Mouse (Mus musculus) CH12.LX (cell line): ENCODE data around the gene Rpa2.

ENCODE experiments used
- CHD2 ChIP-seq: IDR thresholded peaks from 2 replicates; pipeline ENCODE4 v1.6.1; 2011; ENCODE audit warnings: low read length, improper control_type of control experiment
- CTCF ChIP-seq, 2 experiments: IDR thresholded peaks in 1 of 2; conservative IDR thresholded peaks in 1 of 2; 2 replicates each; pipeline ENCODE4 v1.5.1; 2011 to 2012; ENCODE audit warnings: low read depth in 2 of 2, low read length in 2 of 2, improper control_type of control experiment in 1 of 2, inconsistent platforms in 1 of 2, mild to moderate bottlenecking in 1 of 2, moderate library complexity in 1 of 2
- E2F4 ChIP-seq: IDR thresholded peaks from 2 replicates; pipeline ENCODE4 v1.6.1; 2011; ENCODE audit warnings: low read depth, low read length, improper control_type of control experiment; ENCODE audit not compliant: insufficient replicate concordance
- ETS1 ChIP-seq: conservative IDR thresholded peaks from 2 replicates; pipeline ENCODE4 v1.6.1; 2012; ENCODE audit warnings: low read depth, mild to moderate bottlenecking, inconsistent platforms, low read length, improper control_type of control experiment, moderate library complexity
- IRF4 ChIP-seq: IDR thresholded peaks from 2 replicates; pipeline ENCODE4 v1.6.1; 2014; ENCODE audit warnings: low read depth, mild to moderate bottlenecking, inconsistent platforms, low read length, improper control_type of control experiment
- MXI1 ChIP-seq: IDR thresholded peaks from 2 replicates; pipeline ENCODE4 v1.6.1; 2011; ENCODE audit warnings: mild to moderate bottlenecking, low read depth, low read length, improper control_type of control experiment
- POLR2A ChIP-seq: IDR thresholded peaks from 2 replicates; pipeline ENCODE4 v1.6.1; 2011; ENCODE audit warnings: low read depth, mild to moderate bottlenecking, improper control_type of control experiment, low read length
- TBP ChIP-seq: conservative IDR thresholded peaks from 2 replicates; pipeline ENCODE4 v1.6.1; 2011; ENCODE audit warnings: low read depth, low read length, improper control_type of control experiment
- USF1 ChIP-seq: IDR thresholded peaks from 2 replicates; pipeline ENCODE4 v1.6.1; 2014; ENCODE audit warnings: low read depth, mild to moderate bottlenecking, inconsistent platforms, low read length, improper control_type of control experiment
- USF2 ChIP-seq: conservative IDR thresholded peaks from 2 replicates; pipeline ENCODE4 v1.6.1; 2011; ENCODE audit warnings: low read depth, low read length, improper control_type of control experiment
- ZC3H11A ChIP-seq: IDR thresholded peaks from 2 replicates; pipeline ENCODE4 v1.6.1; 2012; ENCODE audit warnings: low read depth, mild to moderate bottlenecking, inconsistent platforms, low read length, improper control_type of control experiment
- ZKSCAN1 ChIP-seq: IDR thresholded peaks from 2 replicates; pipeline ENCODE4 v1.6.1; 2012; ENCODE audit warnings: low read depth, inconsistent platforms, low read length, improper control_type of control experiment, borderline replicate concordance
- ZNF384 ChIP-seq: IDR thresholded peaks from 2 replicates; pipeline ENCODE4 v1.6.1; 2012; ENCODE audit warnings: low read depth, low read length, improper control_type of control experiment, inconsistent platforms

DNA sequence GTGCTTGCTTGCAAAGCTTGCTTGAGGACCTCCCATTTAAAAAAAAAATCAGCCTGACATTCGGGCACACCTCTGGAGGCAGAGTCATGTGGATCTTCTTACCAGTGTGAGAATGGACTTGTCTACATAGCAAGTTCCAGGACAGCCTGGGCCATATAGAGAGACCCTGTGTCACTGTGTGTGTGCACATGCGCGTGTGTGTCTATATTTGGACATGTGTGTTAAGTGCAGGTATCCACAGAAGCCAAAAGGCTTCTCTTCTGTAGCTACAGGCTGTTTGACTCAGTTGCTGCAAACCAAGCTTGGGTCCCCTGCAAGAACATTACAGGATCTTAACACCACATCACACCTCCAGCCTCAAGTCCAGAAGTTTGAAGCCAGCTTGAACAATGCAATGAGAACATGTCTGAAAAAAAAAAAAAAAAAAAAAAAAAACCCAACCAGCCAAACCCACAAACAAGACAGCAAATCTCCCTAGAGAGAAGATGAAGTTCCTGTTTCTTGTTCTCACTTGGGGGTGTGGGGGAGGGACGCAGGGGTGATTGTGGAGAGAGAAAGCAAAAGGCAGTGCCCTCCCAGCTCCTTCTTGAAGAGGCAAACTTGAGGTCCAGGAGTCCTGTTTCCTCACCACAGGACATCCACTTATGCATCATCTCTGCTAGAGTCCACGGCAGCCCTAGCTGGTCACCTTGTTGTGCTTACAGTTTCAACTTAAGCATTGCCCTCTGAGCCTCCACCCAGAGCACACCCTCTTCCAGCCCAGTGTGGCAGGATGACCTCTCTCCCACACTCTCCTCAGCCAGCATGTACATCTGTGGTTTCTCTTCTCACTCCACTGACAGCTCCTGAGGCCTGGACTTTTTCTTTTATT, 39.9 kb downstream of the Rpa2 start:
- TF ChIP-seq TBP = 0 out of 2 replicates have a peak, but pooled peaks have one; percentile 12
- TF ChIP-seq MXI1 = peak; percentile 63; the same call in 1 of the 2 replicates
- no peak; the same call in 1 of the 2 replicates for TF ChIP-seq ZKSCAN1
- no peak for TF ChIP-seq CTCF (conservative IDR thresholded peaks at IDR 0.05 in 1 of 2, IDR thresholded peaks at IDR 0.05 in 1 of 2; ENCODE audit: low read depth in 2 of 2, low read length in 2 of 2)
- no peak for TF ChIP-seq ZC3H11A
- TF ChIP-seq ETS1 = peak; percentile 69
- 0 out of 2 replicates have a peak, but pooled peaks have one; percentile 43 for TF ChIP-seq POLR2A
- TF ChIP-seq ZNF384 = peak; percentile 99
- TF ChIP-seq CHD2 = peak; percentile 82; the same call in 1 of the 2 replicates
- no peak for TF ChIP-seq USF1
- no peak for TF ChIP-seq USF2
- no peak for TF ChIP-seq E2F4
- TF ChIP-seq IRF4 = peak; percentile 64; the same call in 1 of the 2 replicates
